Mouse (Mus musculus): Measurements from ENCODE around the gene Olfr1446. TPM values are rescaled to one million over a fixed set of nuclear protein-coding genes. Genes with fewer than 3 reads are reported as not detected.

Olfr1446 gene
- total and polyA plus RNA-seq, 2 experiments = not detected

GRCm38 (mm10) chr19:12846382-12846781, 46.9 kb downstream of the Olfr1446 start, which contains the start of gene Gm5244:
Gm5244 (plus strand) TSS chr19:12846682.
- no peak within 1 kb of the TSS for H3K4me3 ChIP-seq (ENCODE audit: insufficient read depth, low read depth, low read length)
- H3K4me1 ChIP-seq (ENCODE audit: control insufficient read depth, insufficient read depth, low read length) = no peaks in the 10 kb centered on the region
- H3K9ac ChIP-seq (ENCODE audit: low read depth, low read length) = no peak within 1 kb of the TSS
- TF ChIP-seq CTCF (IDR thresholded peaks at IDR 0.05; ENCODE audit: low read depth, low read length) = no peak
- no peak for TF ChIP-seq POLR2A (IDR thresholded peaks at IDR 0.05; ENCODE audit: extremely low read depth, insufficient read depth, low read length)
- no peak for DNase-seq (ENCODE audit: extremely low read depth, low read depth, low spot score)
- no peaks in the 10 kb centered on the region for H3K27me3 ChIP-seq (ENCODE audit: control insufficient read depth, insufficient read depth, low read length)
- no peak within 1 kb of the TSS for H3K27ac ChIP-seq (replicated peaks; ENCODE audit: insufficient read depth, low read depth, low read length)
- H3K36me3 ChIP-seq (ENCODE audit: control insufficient read depth, insufficient read depth, low read length) = no peaks in the 10 kb centered on the region
- H3K79me2 ChIP-seq (ENCODE audit: control insufficient read depth, insufficient read depth, low read length) = no peaks in the 10 kb centered on the region

GRCm38 (mm10) chr19:12838507-12838906, 54.8 kb downstream of the Olfr1446 start:
- H3K27me3 ChIP-seq (ENCODE audit: control insufficient read depth, insufficient read depth, low read length) = no peaks in the 10 kb centered on the region
- no peaks in the 10 kb centered on the region for H3K4me1 ChIP-seq (ENCODE audit: control insufficient read depth, insufficient read depth, low read length)
- 91% methylated on average over 1 of the region's 1 CpGs for WGBS
- no peaks in the 10 kb centered on the region for H3K36me3 ChIP-seq (ENCODE audit: control insufficient read depth, insufficient read depth, low read length)
- TF ChIP-seq POLR2A (IDR thresholded peaks at IDR 0.05; ENCODE audit: extremely low read depth, insufficient read depth, low read length) (no peak), CTCF (IDR thresholded peaks at IDR 0.05; ENCODE audit: low read depth, low read length) (no peak)
- H3K4me3 ChIP-seq (ENCODE audit: insufficient read depth, low read depth, low read length) = no peak overlapping the region
- no peaks in the 10 kb centered on the region for H3K79me2 ChIP-seq (ENCODE audit: control insufficient read depth, insufficient read depth, low read length)
- no peak overlapping the region for H3K27ac ChIP-seq (replicated peaks; ENCODE audit: insufficient read depth, low read depth, low read length)
- H3K9ac ChIP-seq (ENCODE audit: low read depth, low read length) = no peak overlapping the region
- DNase-seq (ENCODE audit: extremely low read depth, low read depth, low spot score) = no peak

Other genes with a start within 250 kb of the Olfr1446 start
- 0.28 and 0.40 TPM in 2 replicates for gene Olfr1442, start 223.1 kb downstream of the Olfr1446 start, total RNA-seq (2014; rRNA removed)
- 0.14 TPM in 1 of 2 replicates, not detected in the other for gene Olfr1442, start 223.1 kb downstream of the Olfr1446 start, polyA plus RNA-seq (2012; rRNA removed)
- gene Olfr1443, start 215.4 kb downstream of the Olfr1446 start, total RNA-seq (2014; rRNA removed) = 0.09 TPM in 1 of 2 replicates, not detected in the other
- 0.05 TPM in 1 of 2 replicates, not detected in the other for gene Olfr1443, start 215.4 kb downstream of the Olfr1446 start, polyA plus RNA-seq (2012; rRNA removed)
- gene Keg1, start 197.7 kb downstream of the Olfr1446 start, total RNA-seq (2014; rRNA removed) = 146 and 154 TPM in 2 replicates
- 67.6 and 93.4 TPM in 2 replicates for gene Keg1, start 197.7 kb downstream of the Olfr1446 start, polyA plus RNA-seq (2012; rRNA removed)
- 1.4 and 3.0 TPM in 2 replicates for gene Cntf, start 127.9 kb downstream of the Olfr1446 start, total RNA-seq (2014; rRNA removed)
- gene Cntf, start 127.9 kb downstream of the Olfr1446 start, polyA plus RNA-seq (2012; rRNA removed) = 0.66 TPM in 2 replicates
- 35.2 and 38.7 TPM in 2 replicates for gene Zfp91, start 97.4 kb downstream of the Olfr1446 start, total RNA-seq (2014; rRNA removed)
- gene Zfp91, start 97.4 kb downstream of the Olfr1446 start, polyA plus RNA-seq (2012; rRNA removed) = 11.8 and 12.3 TPM in 2 replicates
- gene Lpxn, start 97.3 kb downstream of the Olfr1446 start, total RNA-seq (2014; rRNA removed) = 2.6 and 4.4 TPM in 2 replicates
- 0.92 and 1.2 TPM in 2 replicates for gene Lpxn, start 97.3 kb downstream of the Olfr1446 start, polyA plus RNA-seq (2012; rRNA removed)
- not detected in 2 replicates for gene Gm5244, start 46.8 kb downstream of the Olfr1446 start, total RNA-seq (2014; rRNA removed)
- gene Gm5244, start 46.8 kb downstream of the Olfr1446 start, polyA plus RNA-seq (2012; rRNA removed) = not detected in 2 replicates
- not detected in 2 replicates for gene Olfr1444, start 36.2 kb downstream of the Olfr1446 start, total RNA-seq (2014; rRNA removed)
- not detected in 2 replicates for gene Olfr1444, start 36.2 kb downstream of the Olfr1446 start, polyA plus RNA-seq (2012; rRNA removed)
- gene Olfr1445, start 9.7 kb downstream of the Olfr1446 start, total RNA-seq (2014; rRNA removed) = not detected in 2 replicates
- gene Olfr1445, start 9.7 kb downstream of the Olfr1446 start, polyA plus RNA-seq (2012; rRNA removed) = not detected in 2 replicates
- not detected in 2 replicates for gene Olfr1447, start 10.2 kb upstream of the Olfr1446 start, total RNA-seq (2014; rRNA removed)
- not detected in 2 replicates for gene Olfr1447, start 10.2 kb upstream of the Olfr1446 start, polyA plus RNA-seq (2012; rRNA removed)
- not detected in 2 replicates for gene Olfr1448, start 30.9 kb upstream of the Olfr1446 start, total RNA-seq (2014; rRNA removed)
- not detected in 2 replicates for gene Olfr1448, start 30.9 kb upstream of the Olfr1446 start, polyA plus RNA-seq (2012; rRNA removed)
- not detected in 2 replicates for gene Olfr1449, start 37.3 kb upstream of the Olfr1446 start, total RNA-seq (2014; rRNA removed)
- not detected in 2 replicates for gene Olfr1449, start 37.3 kb upstream of the Olfr1446 start, polyA plus RNA-seq (2012; rRNA removed)
- not detected in 2 replicates for gene Olfr1450, start 56.7 kb upstream of the Olfr1446 start, total RNA-seq (2014; rRNA removed)
- not detected in 2 replicates for gene Olfr1450, start 56.7 kb upstream of the Olfr1446 start, polyA plus RNA-seq (2012; rRNA removed)
- not detected in 2 replicates for gene Olfr1451, start 101.5 kb upstream of the Olfr1446 start, total RNA-seq (2014; rRNA removed)
- not detected in 2 replicates for gene Olfr1451, start 101.5 kb upstream of the Olfr1446 start, polyA plus RNA-seq (2012; rRNA removed)
- gene Olfr1453, start 134.8 kb upstream of the Olfr1446 start, total RNA-seq (2014; rRNA removed) = not detected in 2 replicates
- not detected in 2 replicates for gene Olfr1453, start 134.8 kb upstream of the Olfr1446 start, polyA plus RNA-seq (2012; rRNA removed)
- gene Olfr1454, start 167.1 kb upstream of the Olfr1446 start, total RNA-seq (2014; rRNA removed) = not detected in 2 replicates
- gene Olfr1454, start 167.1 kb upstream of the Olfr1446 start, polyA plus RNA-seq (2012; rRNA removed) = not detected in 2 replicates
- gene Olfr1457, start 204.4 kb upstream of the Olfr1446 start, total RNA-seq (2014; rRNA removed) = not detected in 2 replicates
- not detected in 2 replicates for gene Olfr1457, start 204.4 kb upstream of the Olfr1446 start, polyA plus RNA-seq (2012; rRNA removed)
- gene Olfr1458, start 213.3 kb upstream of the Olfr1446 start, total RNA-seq (2014; rRNA removed) = not detected in 2 replicates
- not detected in 2 replicates for gene Olfr1458, start 213.3 kb upstream of the Olfr1446 start, polyA plus RNA-seq (2012; rRNA removed)

All from liver, adult 2 months (tissue).